Comparison of ENCODE assay signal across 21 mouse cellular contexts in the genomic region with DNA sequence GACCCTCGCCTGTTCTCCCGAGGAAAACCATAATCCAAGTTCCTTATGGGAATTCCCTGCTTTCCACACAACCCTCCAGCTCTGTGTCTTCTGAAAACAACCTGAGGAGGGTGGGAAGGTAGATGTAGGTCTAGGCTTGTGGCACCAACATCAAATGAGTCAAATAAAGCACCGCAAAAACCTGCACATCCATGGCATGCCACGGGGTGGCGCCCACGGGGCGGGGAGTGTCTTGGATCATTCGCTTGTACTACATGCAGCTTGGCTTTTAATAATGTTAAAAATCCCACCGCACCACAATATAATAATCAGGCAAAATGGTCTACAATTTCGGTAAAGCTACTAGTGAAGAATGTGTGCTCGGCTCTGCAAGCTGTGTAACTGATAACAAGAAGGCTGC. TPM values are rescaled to one million over a fixed set of nuclear protein-coding genes. Genes with fewer than 3 reads are reported as not detected.
DNase-seq lines count a peak whose midpoint lies in the region; ATAC-seq and TF ChIP-seq lines count a peak whose summit lies in the region.
"Had no signal": no experiment of that assay in that cellular context is flagged by ENCODE, and none has a peak within 500 bp of the region (broad histone marks: within the 10 kb centered on the region; RNA-seq: fewer than 3 reads in every experiment).

No protein-coding gene starts in this region.

- peak; percentile 64; the same call in 1 of the 2 replicates for TF ChIP-seq CTCF in cerebellum, adult 2 months (IDR thresholded peaks at IDR 0.05; ENCODE audit: borderline replicate concordance, insufficient read depth, low read depth, low read length)
- TF ChIP-seq CTCF in layer of hippocampus, adult 2 months (conservative IDR thresholded peaks at IDR 0.05): peak; percentile 59
- TF ChIP-seq CTCF in testis, adult 2 months (IDR thresholded peaks at IDR 0.05; ENCODE audit: control insufficient read depth, insufficient read depth, insufficient replicate concordance, low read depth, low read length): peak; percentile 25; the same call in 1 of the 2 replicates
- TF ChIP-seq CTCF in stomach, postnatal 0 days (IDR thresholded peaks at IDR 0.05; ENCODE audit: low read depth): peak; percentile 23

- no peaks in the 10 kb centered on the region for H3K27me3 ChIP-seq in cerebellum, adult 2 months (ENCODE audit: control insufficient read depth, insufficient read depth, low read length)
- H3K27me3 ChIP-seq in testis, adult 2 months (ENCODE audit: control insufficient read depth, insufficient read depth, low read length): no peaks in the 10 kb centered on the region
- H3K27me3 ChIP-seq in stomach, postnatal 0 days (ENCODE audit: control insufficient read depth, insufficient read depth, low read length): no peaks in the 10 kb centered on the region
- H3K27me3 ChIP-seq in hindbrain, embryonic 12.5 days: no peaks in the 10 kb centered on the region
- H3K27me3 ChIP-seq: embryonic facial prominence, embryonic 13.5 days; limb, embryonic 12.5 days; lung, embryonic 15.5 days had no signal

- no peak for ATAC-seq in cerebellum, adult (ENCODE audit: insufficient number of reproducible peaks, low FRiP score, low TSS enrichment)
- no peak for ATAC-seq in stomach, postnatal 0 days (ENCODE audit: low FRiP score, low TSS enrichment)
- no peak for ATAC-seq in hindbrain, embryonic 12.5 days (ENCODE audit: low FRiP score)
- ATAC-seq: hindbrain, embryonic 16.5 days had no signal

- 85% methylated on average over 11 of the region's 11 CpGs for WGBS in cerebellum, adult 2 months
- 80% methylated on average over 11 of the region's 11 CpGs for WGBS in stomach, postnatal 0 days
- WGBS in hindbrain, embryonic 12.5 days: 79% methylated on average over 11 of the region's 11 CpGs

- H3K4me1 ChIP-seq in cerebellum, adult 2 months (ENCODE audit: control insufficient read depth, insufficient read depth, low read length): peaks cover 21% of the 10 kb centered on the region
- H3K4me1 ChIP-seq in testis, adult 2 months (ENCODE audit: control insufficient read depth, insufficient read depth, low read length): no peaks in the 10 kb centered on the region
- H3K4me1 ChIP-seq in stomach, postnatal 0 days (replicated peaks; ENCODE audit: control insufficient read depth, insufficient read depth): no peaks in the 10 kb centered on the region
- peaks cover 3% of the 10 kb centered on the region; the same call in 1 of the 2 replicates for H3K4me1 ChIP-seq in hindbrain, embryonic 12.5 days
- H3K4me1 ChIP-seq: limb, embryonic 12.5 days; lung, embryonic 15.5 days had no signal

- H3K27ac ChIP-seq in cerebellum, adult 2 months (ENCODE audit: insufficient read depth, low read length): no peak overlapping the region
- no peak overlapping the region for H3K27ac ChIP-seq in layer of hippocampus, adult 2 months
- H3K27ac ChIP-seq in testis, adult 2 months (ENCODE audit: control insufficient read depth, insufficient read depth, low read depth, low read length): no peak overlapping the region
- no peak overlapping the region for H3K27ac ChIP-seq in stomach, postnatal 0 days (replicated peaks)
- no peak overlapping the region for H3K27ac ChIP-seq in hindbrain, embryonic 12.5 days
- H3K27ac ChIP-seq: embryonic facial prominence, embryonic 13.5 days; forebrain, embryonic 10.5 days; limb, embryonic 12.5 days; lung, embryonic 15.5 days had no signal

- no peak overlapping the region for H3K4me3 ChIP-seq in cerebellum, adult 2 months (replicated peaks; ENCODE audit: insufficient read depth, low read depth, low read length)
- H3K4me3 ChIP-seq in layer of hippocampus, adult 2 months: no peak overlapping the region
- no peak overlapping the region for H3K4me3 ChIP-seq in testis, adult 2 months (ENCODE audit: control insufficient read depth, low read depth, low read length)
- no peak overlapping the region for H3K4me3 ChIP-seq in stomach, postnatal 0 days (ENCODE audit: low read depth, low read length)
- H3K4me3 ChIP-seq in hindbrain, embryonic 12.5 days: no peak overlapping the region
- H3K4me3 ChIP-seq: embryonic facial prominence, embryonic 13.5 days; forebrain, embryonic 10.5 days; limb, embryonic 12.5 days; lung, embryonic 15.5 days had no signal

- no peaks in the 10 kb centered on the region for H3K9me3 ChIP-seq in stomach, postnatal 0 days (ENCODE audit: control insufficient read depth, low read length)
- H3K9me3 ChIP-seq in hindbrain, embryonic 12.5 days (replicated peaks): no peaks in the 10 kb centered on the region
- H3K9me3 ChIP-seq: embryonic facial prominence, embryonic 13.5 days; forebrain, embryonic 10.5 days; limb, embryonic 12.5 days; lung, embryonic 15.5 days had no signal

- no peak overlapping the region for H3K4me2 ChIP-seq in stomach, postnatal 0 days (replicated peaks; ENCODE audit: low read depth)
- H3K4me2 ChIP-seq in hindbrain, embryonic 12.5 days (replicated peaks): no peak overlapping the region
- H3K4me2 ChIP-seq: embryonic facial prominence, embryonic 13.5 days; limb, embryonic 12.5 days; lung, embryonic 15.5 days; midbrain, embryonic 11.5 days had no signal

- no peak overlapping the region for H3K9ac ChIP-seq in stomach, postnatal 0 days (ENCODE audit: low read length)
- H3K9ac ChIP-seq in hindbrain, embryonic 12.5 days: no peak overlapping the region
- H3K9ac ChIP-seq: embryonic facial prominence, embryonic 13.5 days; limb, embryonic 12.5 days; lung, embryonic 15.5 days had no signal

- TF ChIP-seq POLR2A in cerebellum, adult 2 months (IDR thresholded peaks at IDR 0.05; ENCODE audit: borderline replicate concordance, insufficient read depth, low read length): no peak
- no peak for TF ChIP-seq POLR2A in testis, adult 2 months (IDR thresholded peaks at IDR 0.05; ENCODE audit: control insufficient read depth, low read depth, low read length)

- no peaks in the 10 kb centered on the region for H3K36me3 ChIP-seq in testis, adult 2 months (ENCODE audit: control insufficient read depth, insufficient read depth, low read length)
- no peaks in the 10 kb centered on the region for H3K36me3 ChIP-seq in stomach, postnatal 0 days (ENCODE audit: control insufficient read depth, insufficient read depth, low read length)
- H3K36me3 ChIP-seq in hindbrain, embryonic 12.5 days: no peaks in the 10 kb centered on the region
- H3K36me3 ChIP-seq: lung, embryonic 15.5 days had no signal

- TF ChIP-seq EP300 in stomach, postnatal 0 days (optimal IDR thresholded peaks at IDR 0.05): no peak

- DNase-seq in cerebellum, adult 2 months: no peak
- DNase-seq in layer of hippocampus, adult 2 months (ENCODE audit: low spot score in 2 of 2): no peak
- no peak for DNase-seq in layer of hippocampus, postnatal 25 days (ENCODE audit: extremely low spot score in 1 of 2, low spot score in 1 of 2)
- DNase-seq in testis, postnatal 14 days (ENCODE audit: low spot score): no peak
- DNase-seq in stomach, postnatal 0 days (ENCODE audit: low spot score): no peak
- DNase-seq: adrenal gland, adult 8-10 months; cerebellum, postnatal 25 days; kidney, adult 8-10 months had no signal

RNA-seq across cellular contexts. Expression of a gene that starts 58.7 kb away (rescaled TPM):
- 134 and 197 TPM in 2 replicates for polyA plus RNA-seq in cerebellum, adult 2 months (2012; rRNA removed)
- total RNA-seq in layer of hippocampus, adult 2 months (2021): 10 to 100 TPM; 52.2 to 53.3 TPM
- total RNA-seq in layer of hippocampus, postnatal 25 days (2021): 10 to 100 TPM; 38.8 to 45.3 TPM
- 2.2 and 2.7 TPM in 2 replicates for polyA plus RNA-seq in testis, adult 2 months (2012; rRNA removed)
- 0.06 TPM in 1 of 2 replicates, not detected in the other for polyA plus RNA-seq in stomach, postnatal 0 days (2015; fragmentation: Nextera tagmentation; extraction: Ambion mirVana)
- 111 and 135 TPM in 2 replicates for polyA plus RNA-seq in hindbrain, embryonic 12.5 days (2016; fragmentation: Nextera tagmentation; extraction: Ambion mirVana)
- total RNA-seq: granulocyte monocyte progenitor cell, adult 5-6 weeks had no signal
- polyA plus RNA-seq: heart, postnatal 0 days; large intestine, adult 2 months; small intestine, adult 2 months had no signal

Comparison
In these comparisons a context has a peak if more than half of its experiments do, and no peak if none do; other contexts are left out.
1. RNA of a gene that starts 58.7 kb away (polyA plus RNA-seq): 134 to 197 TPM in cerebellum, adult 2 months and 111 to 135 TPM in hindbrain, embryonic 12.5 days; 2.2 to 2.7 TPM in testis, adult 2 months and 0.06 TPM in stomach, postnatal 0 days; every median in the first group is over 10 times any median in the second.
2. Peak in every context shown above with its lines, with median percentiles within 50 percentile points of each other: CTCF ChIP-seq.